Mouse (Mus musculus): ENCODE measurements around the gene Gm13275.
"Not testable (repeated sequence)": the region's sequence is repeated elsewhere in the genome, so short reads cannot be mapped to it uniquely, and the experiment has no call there.

GRCm38 (mm10) chr4:88754818-88755340 is 39.4 kb upstream of the Gm13275 start, which contains the start of gene Gm13271:
- not testable (repeated sequence) for TF ChIP-seq EP300, CTCF (IDR thresholded peaks at IDR 0.05; ENCODE audit: low read depth)
